Mouse (Mus musculus) forebrain, embryonic 12.5 days (tissue): ENCODE measurements around the gene Ltbp2. TPM values are rescaled to one million over a fixed set of nuclear protein-coding genes. Genes with fewer than 3 reads are reported as not detected.

Experiments
- ATAC-seq: fragments of 200-750 bp; cut with Nextera tagmentation; 2 replicates; pipeline ENCODE4 v1.8.0; 2017; ENCODE audit warnings: moderate TSS enrichment; ENCODE audit not compliant: low FRiP score
- H3K27ac ChIP-seq: fragments of 300-500 bp; sonication (generic); 2 replicates; pipeline ENCODE4 v1.5.1; 2016; ENCODE audit warnings: mild to moderate bottlenecking
- H3K27me3 ChIP-seq: fragments of 300-500 bp; sonication (generic); 2 replicates; pipeline ENCODE4 v1.6.1; 2016; ENCODE audit warnings: mild to moderate bottlenecking
- H3K36me3 ChIP-seq: fragments of 300-500 bp; sonication (generic); replicated peaks from 2 replicates; pipeline ENCODE4 v1.6.1; 2016; ENCODE audit warnings: mild to moderate bottlenecking
- H3K4me1 ChIP-seq: fragments of 300-500 bp; sonication (generic); 2 replicates; pipeline ENCODE4 v1.6.1; 2016
- H3K4me2 ChIP-seq: fragments of 300-500 bp; sonication (generic); 2 replicates; pipeline ENCODE4 v1.6.1; 2016; ENCODE audit warnings: mild to moderate bottlenecking, moderate library complexity
- H3K4me3 ChIP-seq: fragments of 300-500 bp; sonication (generic); replicated peaks from 2 replicates; pipeline ENCODE4 v1.5.1; 2016; ENCODE audit warnings: mild to moderate bottlenecking
- H3K9ac ChIP-seq: fragments of 300-500 bp; sonication (generic); 2 replicates; pipeline ENCODE4 v1.6.1; 2016; ENCODE audit warnings: mild to moderate bottlenecking
- H3K9me3 ChIP-seq: fragments of 300-500 bp; sonication (generic); 2 replicates; pipeline ENCODE4 v1.6.1; 2016
- WGBS: fragments of 180-500 bp; shearing (Covaris S2); methylation state at CpG from one replicate; pipeline ENCODE4 v1.1.7; 2016; 5-methylcytosine and 5-hydroxymethylcytosine counted together
- polyA plus RNA-seq: library from polyadenylated mRNA; unstranded; fragments of >200 nt; fragmentation: Nextera tagmentation; extraction: Ambion mirVana; gene quantifications from 2 replicates; pipeline ENCODE4 v1.2.1, GENCODE M21; 2016

Ltbp2 gene
- polyA plus RNA-seq, 1 experiment from 2014 or later, result 0.19 TPM

DNA sequence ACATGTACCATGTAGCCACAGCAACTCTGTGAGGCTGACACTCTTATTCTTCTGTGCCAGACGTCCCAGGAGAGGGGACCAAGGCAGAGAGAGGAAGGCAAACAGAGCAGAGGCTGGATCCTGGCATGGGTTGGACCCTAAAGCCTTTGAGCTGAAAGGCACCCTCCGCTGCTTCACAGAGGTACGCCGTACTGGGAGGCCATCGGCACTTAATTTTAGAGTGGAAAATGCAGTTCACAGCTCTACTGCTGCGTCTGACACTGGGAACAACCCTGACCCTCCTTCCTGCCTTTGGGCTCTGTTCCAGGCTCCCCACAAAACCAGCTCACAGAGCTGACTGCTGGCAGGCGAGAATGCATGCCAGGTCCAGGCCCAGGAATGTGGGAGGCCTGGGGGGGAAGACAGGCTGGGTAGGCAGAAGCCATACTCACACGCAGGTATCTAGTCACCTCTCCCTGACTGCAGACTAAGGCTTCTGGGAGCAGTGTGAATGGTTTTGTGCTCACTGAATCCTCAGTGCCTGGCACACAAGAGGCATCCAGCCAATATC lies 48.9 kb downstream of the Ltbp2 start:
- WGBS, result 66% methylated on average over 8 of the region's 8 CpGs
- Histone ChIP-seq H3K9me3 (no peaks in the 10 kb centered on the region), H3K4me1 (no peaks in the 10 kb centered on the region), H3K9ac (0 out of 2 replicates have a peak overlapping the region, but pooled peaks have one; percentile 4), H3K4me3 (no peak overlapping the region), H3K36me3 (no peaks in the 10 kb centered on the region), H3K4me2 (no peak overlapping the region), H3K27me3 (no peaks in the 10 kb centered on the region), H3K27ac (no peak overlapping the region)
- ATAC-seq, result no peak

DNA sequence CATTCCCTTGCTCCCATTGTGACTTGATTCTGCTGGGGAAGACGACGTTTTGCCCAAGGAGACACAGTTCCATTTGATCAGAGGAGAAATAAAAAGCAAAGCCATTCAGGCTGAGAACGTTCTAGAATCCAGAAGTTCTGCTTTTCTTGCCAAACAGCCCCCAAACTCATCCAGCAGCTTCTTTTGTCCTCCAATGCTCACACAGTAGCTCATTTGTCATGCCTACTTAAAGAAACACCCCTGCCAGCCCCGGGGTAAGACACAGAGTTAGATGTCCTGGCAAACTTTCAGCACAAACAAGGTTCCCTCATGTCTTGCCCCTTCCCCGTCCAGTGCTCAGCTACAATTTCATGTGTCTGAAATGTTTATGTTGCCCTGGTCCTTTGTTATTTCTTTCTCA lies 52.1 kb downstream of the Ltbp2 start:
- H3K9me3 ChIP-seq, result no peaks in the 10 kb centered on the region
- H3K4me2 ChIP-seq, result no peak overlapping the region
- H3K9ac ChIP-seq, result no peak overlapping the region
- 75% methylated on average over 5 of the region's 5 CpGs for WGBS
- H3K4me1 ChIP-seq, result no peaks in the 10 kb centered on the region
- H3K27ac ChIP-seq, result no peak overlapping the region
- H3K36me3 ChIP-seq, result no peaks in the 10 kb centered on the region
- no peaks in the 10 kb centered on the region for H3K27me3 ChIP-seq
- ATAC-seq, result no peak
- no peak overlapping the region for H3K4me3 ChIP-seq

DNA sequence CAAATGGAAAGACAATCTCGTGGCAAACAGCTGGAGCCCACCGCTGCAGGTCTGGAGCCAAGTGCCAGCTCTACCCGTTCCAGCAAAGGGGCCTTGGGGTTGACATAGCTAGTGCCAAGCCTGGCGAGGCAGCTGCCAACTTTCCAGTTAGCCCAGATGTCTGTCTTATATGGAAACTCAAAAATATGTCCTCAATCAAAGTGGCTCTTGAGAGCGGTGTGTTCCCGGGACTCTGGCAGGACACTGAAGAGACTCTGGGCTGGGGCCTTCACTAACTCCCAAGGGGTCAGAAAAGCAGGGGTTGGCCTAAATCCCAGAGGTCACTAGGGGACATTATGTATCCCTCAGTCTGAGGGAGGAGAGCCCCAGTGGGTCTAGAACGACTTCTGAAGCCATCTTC lies 52.7 kb downstream of the Ltbp2 start:
- Histone ChIP-seq H3K4me3 (no peak overlapping the region), H3K4me1 (no peaks in the 10 kb centered on the region), H3K9ac (no peak overlapping the region), H3K4me2 (no peak overlapping the region), H3K27ac (no peak overlapping the region), H3K9me3 (no peaks in the 10 kb centered on the region), H3K36me3 (no peaks in the 10 kb centered on the region), H3K27me3 (no peaks in the 10 kb centered on the region)
- 75% methylated on average over 7 of the region's 7 CpGs for WGBS
- ATAC-seq, result no peak

DNA sequence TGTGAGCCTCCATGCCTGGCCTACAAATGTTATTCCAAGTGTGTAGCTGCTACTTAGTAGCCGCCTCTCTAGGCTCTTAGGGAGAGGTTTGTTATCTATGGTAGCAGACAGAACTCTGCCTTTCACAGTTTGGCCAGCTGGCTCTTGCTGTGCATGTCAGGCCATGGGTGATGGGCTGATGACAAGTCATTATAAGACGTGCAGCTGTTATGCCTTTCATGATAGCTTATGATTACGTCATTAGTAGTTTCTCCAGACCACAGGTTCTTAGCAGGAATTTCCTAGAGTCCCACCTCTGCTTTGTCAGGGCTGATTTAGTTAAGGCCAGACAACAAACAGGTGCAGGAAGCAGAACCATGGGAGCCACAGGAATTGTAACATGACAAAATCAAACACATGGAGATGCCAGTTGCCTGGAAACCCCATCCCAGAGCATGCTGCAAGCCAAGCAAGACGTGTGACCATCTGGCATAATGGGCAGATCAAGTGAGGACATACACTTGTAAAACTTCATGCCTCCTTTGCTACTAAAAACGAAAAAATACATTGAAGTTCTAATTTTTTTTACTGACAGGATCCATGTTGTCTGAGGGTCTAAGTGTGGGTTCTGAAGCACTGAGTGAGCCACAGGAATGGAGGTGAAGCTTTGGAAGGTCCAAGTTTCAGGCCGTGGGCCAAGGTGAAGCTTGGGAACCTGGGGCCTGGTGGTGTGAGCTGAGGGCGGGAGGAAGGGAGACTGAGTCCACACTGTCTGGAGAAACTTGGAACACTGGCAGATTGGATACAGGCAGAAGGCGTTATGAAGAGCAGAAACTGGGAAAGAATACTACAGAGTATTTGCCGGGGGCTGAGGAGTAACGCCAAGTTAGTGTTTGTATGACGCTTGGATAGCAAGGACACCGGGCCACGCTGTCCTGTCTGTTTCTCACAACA lies 56.8 kb downstream of the Ltbp2 start:
- ATAC-seq, result no peak
- WGBS, result 88% methylated on average over 13 of the region's 13 CpGs
- Histone ChIP-seq H3K9ac (no peak overlapping the region), H3K36me3 (no peaks in the 10 kb centered on the region), H3K9me3 (no peaks in the 10 kb centered on the region), H3K4me2 (no peak overlapping the region), H3K4me3 (no peak overlapping the region), H3K27ac (no peak overlapping the region), H3K27me3 (no peaks in the 10 kb centered on the region), H3K4me1 (no peaks in the 10 kb centered on the region)

DNA sequence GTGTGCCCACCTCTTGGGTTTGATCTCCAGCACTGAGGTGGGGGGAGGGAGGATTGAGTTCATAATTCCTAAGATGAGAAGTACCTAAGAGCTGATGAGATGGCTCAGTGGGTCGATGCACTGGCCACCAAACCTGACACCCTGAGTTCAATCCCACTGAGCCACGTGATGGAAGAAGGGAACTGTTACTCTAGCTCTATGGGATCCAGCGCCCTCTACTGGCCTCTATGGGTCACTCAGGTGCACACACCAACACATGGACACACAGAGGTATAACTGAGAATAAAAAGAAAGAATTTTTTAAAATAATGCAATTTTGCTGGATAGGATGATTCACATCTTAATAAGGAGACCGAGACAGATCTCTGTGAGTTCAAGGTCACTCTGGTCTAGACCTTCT lies 57.8 kb downstream of the Ltbp2 start:
- whole genome bisulfite sequencing, result 58% methylated on average over 4 of the region's 4 CpGs
- Histone ChIP-seq H3K4me2 (no peak overlapping the region), H3K9me3 (no peaks in the 10 kb centered on the region), H3K27me3 (no peaks in the 10 kb centered on the region), H3K4me3 (no peak overlapping the region), H3K36me3 (no peaks in the 10 kb centered on the region), H3K27ac (no peak overlapping the region), H3K4me1 (no peaks in the 10 kb centered on the region), H3K9ac (no peak overlapping the region)
- ATAC-seq, result no peak

DNA sequence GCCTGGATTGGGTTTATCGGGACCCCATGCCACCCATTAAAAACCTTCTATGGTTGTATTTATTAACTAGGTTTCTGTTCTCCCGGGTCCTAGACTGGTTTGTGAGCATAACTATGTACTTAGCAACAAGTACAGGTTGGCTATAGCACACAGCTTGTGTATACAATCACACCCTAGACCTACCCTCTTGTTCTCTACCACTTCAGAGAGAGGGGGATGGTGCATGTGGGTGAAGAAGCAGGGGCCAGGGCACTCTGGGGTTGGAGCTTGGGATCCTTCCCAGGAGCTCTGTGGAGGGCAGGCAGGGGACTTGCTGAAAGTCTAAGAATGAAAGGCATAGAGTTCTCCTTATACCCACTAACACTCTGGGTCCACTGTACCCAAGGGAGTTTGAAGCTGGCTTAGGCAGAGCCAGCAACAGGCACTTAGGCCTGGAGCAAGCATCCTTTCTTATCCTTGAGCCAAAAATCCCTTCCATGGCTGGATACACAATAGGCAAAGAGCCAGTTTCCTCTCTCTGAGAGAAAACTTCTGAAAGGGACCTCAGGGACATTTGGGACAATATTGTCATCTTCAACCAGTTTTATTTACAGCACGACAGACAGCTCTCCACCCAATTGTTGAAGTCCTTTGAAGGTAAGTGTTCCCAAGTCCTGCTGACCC lies 61.5 kb downstream of the Ltbp2 start:
- ATAC-seq, result no peak
- WGBS, result 82% methylated on average over 3 of the region's 3 CpGs
- H3K4me2 ChIP-seq, result no peak overlapping the region
- H3K4me1 ChIP-seq, result no peaks in the 10 kb centered on the region
- no peaks in the 10 kb centered on the region for H3K9me3 ChIP-seq
- no peak overlapping the region for H3K27ac ChIP-seq
- H3K9ac ChIP-seq, result no peak overlapping the region
- H3K4me3 ChIP-seq, result no peak overlapping the region
- H3K36me3 ChIP-seq, result no peaks in the 10 kb centered on the region
- H3K27me3 ChIP-seq, result no peaks in the 10 kb centered on the region

DNA sequence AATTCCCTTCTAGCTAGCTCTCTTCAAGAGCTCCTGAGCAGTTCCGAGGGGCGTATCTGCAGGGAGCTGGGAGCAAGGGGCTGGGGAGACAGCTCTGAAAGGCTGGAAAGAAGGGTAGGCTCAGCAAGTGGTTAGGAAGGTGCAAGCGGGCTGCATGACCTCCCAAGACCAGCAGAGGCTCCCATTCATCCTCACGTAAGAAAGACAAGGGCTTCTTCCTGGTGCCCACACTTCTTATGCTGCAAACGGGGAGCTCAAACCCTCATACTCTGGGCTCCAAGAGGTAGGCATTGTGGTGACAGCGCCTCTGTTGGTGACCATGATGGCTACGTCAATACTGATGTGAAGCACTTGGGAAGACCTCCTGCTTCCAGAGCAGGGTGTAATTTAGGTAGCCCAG lies 62.6 kb downstream of the Ltbp2 start:
- no peaks in the 10 kb centered on the region for H3K27me3 ChIP-seq
- no peaks in the 10 kb centered on the region for H3K36me3 ChIP-seq
- ATAC-seq, result no peak
- H3K9ac ChIP-seq, result no peak overlapping the region
- no peaks in the 10 kb centered on the region for H3K4me1 ChIP-seq
- H3K4me2 ChIP-seq, result no peak overlapping the region
- no peak overlapping the region for H3K4me3 ChIP-seq
- no peaks in the 10 kb centered on the region for H3K9me3 ChIP-seq
- no peak overlapping the region for H3K27ac ChIP-seq
- 44% methylated on average over 7 of the region's 7 CpGs for WGBS

DNA sequence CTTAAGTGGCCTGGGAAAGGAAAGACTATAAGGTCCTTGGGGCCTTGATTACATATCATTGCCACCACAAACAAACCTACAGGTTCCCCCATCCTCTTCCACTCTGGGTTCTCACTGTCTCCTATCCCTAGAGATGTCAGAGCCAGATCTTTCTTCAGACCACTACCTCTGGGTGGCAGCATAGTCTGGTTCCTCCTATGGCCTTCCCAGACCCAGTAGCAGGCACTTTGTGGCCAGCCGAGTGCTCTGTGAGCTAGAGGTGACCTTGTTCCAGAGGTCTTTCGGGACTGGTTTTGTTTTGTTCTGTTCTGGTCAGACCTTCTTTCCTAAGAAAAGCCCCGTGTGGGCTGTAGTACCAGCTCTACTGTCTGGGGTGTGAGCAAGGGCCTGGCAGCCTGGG lies 64.3 kb downstream of the Ltbp2 start:
- Histone ChIP-seq H3K27me3 (no peaks in the 10 kb centered on the region), H3K4me3 (no peak overlapping the region), H3K4me2 (no peak overlapping the region), H3K36me3 (no peaks in the 10 kb centered on the region), H3K9ac (no peak overlapping the region), H3K27ac (no peak overlapping the region), H3K9me3 (no peaks in the 10 kb centered on the region), H3K4me1 (no peaks in the 10 kb centered on the region)
- no peak for ATAC-seq
- WGBS, result 72% methylated on average over 3 of the region's 3 CpGs

DNA sequence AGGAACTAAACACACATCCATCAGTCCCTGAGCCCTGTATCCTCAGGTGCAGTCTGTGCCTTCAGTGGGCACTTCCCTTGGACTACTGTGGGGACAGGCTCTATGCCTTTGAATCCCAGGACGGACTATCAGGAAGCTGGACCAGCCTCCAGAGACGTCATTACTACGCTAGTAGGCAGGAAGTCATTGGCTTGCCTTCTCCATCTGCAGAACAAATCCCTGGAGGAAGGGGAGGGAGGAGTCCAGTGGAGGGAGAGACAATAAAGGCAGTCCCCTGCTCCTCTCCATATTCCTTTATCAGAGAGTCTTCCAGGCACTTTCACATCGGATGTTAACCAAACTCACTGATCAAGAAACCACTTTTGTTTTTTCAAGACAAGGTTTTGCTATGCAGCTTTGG lies 64.8 kb downstream of the Ltbp2 start:
- H3K4me2 ChIP-seq, result no peak overlapping the region
- no peaks in the 10 kb centered on the region for H3K9me3 ChIP-seq
- H3K4me3 ChIP-seq, result no peak overlapping the region
- no peaks in the 10 kb centered on the region for H3K27me3 ChIP-seq
- H3K4me1 ChIP-seq, result no peaks in the 10 kb centered on the region
- H3K36me3 ChIP-seq, result no peaks in the 10 kb centered on the region
- WGBS, result 72% methylated on average over 4 of the region's 4 CpGs
- no peak overlapping the region for H3K9ac ChIP-seq
- H3K27ac ChIP-seq, result no peak overlapping the region
- ATAC-seq, result no peak

DNA sequence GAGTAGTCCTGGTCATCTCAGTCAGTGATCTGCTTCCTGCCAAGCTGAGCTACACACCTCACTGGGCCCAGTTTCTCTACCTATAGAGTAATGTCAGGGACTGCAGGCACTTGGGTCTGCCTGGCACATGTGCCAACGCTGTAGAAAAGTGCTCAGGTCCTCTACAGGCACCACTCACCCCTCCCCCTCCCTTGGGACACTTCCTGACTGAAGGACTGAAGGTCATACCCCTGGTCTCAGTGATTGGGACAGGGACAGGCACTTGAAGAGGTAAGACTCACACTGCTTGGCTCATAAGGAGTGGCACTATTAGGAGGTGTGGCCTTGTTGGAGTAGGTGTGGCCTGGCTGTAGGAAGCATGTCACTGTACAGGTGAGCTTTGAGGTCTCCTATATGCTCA lies 65.5 kb downstream of the Ltbp2 start:
- no peaks in the 10 kb centered on the region for H3K4me1 ChIP-seq
- no peak overlapping the region for H3K27ac ChIP-seq
- no peak for ATAC-seq
- H3K4me2 ChIP-seq, result no peak overlapping the region
- H3K9me3 ChIP-seq, result no peaks in the 10 kb centered on the region
- no peaks in the 10 kb centered on the region for H3K27me3 ChIP-seq
- no peaks in the 10 kb centered on the region for H3K36me3 ChIP-seq
- 83% methylated on average over 1 of the region's 1 CpGs for WGBS
- no peak overlapping the region for H3K4me3 ChIP-seq
- H3K9ac ChIP-seq, result no peak overlapping the region

DNA sequence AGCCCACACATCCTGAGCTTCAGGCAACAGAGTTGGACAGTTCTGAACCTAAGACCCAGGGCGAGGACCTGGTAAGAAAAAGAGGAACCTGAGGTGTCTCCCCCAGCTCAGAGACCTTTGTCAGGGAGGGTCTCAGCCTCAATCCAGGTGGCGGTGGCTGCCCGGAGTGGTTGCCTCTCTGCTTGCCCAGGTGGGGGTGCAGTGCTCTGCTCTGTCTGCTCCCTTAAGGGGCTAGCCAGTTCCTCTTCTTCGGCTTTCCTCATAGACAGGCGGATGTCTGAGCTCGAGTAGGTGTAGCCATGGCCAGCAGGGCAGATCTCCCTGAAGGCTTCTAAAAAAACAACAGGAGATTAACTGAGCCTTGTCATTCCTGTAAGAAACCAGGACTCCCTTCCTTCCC lies 67.3 kb downstream of the Ltbp2 start:
- no peak overlapping the region for H3K4me2 ChIP-seq
- no peaks in the 10 kb centered on the region for H3K9me3 ChIP-seq
- no peaks in the 10 kb centered on the region for H3K36me3 ChIP-seq
- no peak overlapping the region for H3K4me3 ChIP-seq
- no peaks in the 10 kb centered on the region for H3K4me1 ChIP-seq
- no peak overlapping the region for H3K9ac ChIP-seq
- WGBS, result 86% methylated on average over 6 of the region's 6 CpGs
- no peaks in the 10 kb centered on the region for H3K27me3 ChIP-seq
- no peak for ATAC-seq
- H3K27ac ChIP-seq, result no peak overlapping the region

DNA sequence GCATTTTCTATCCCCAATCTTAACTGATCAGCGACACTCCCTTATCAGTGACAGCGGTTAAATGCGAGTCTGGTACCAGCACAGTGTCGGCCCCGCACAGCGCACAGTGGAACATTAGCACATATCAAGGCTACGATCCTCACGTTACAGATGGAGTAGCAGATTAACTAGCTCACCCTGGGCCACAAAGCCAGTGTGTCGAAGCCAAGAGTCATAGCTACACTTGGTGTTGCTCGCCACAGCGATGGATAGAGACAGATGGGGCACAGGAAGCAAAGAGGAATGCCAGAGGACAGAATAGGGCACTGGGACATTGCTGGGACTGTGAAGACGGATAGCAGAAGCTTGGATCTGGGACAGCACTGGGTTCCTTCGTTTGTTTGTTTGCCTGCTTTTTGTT lies 69.0 kb downstream of the Ltbp2 start:
- no peak for ATAC-seq
- no peak overlapping the region for H3K4me2 ChIP-seq
- no peaks in the 10 kb centered on the region for H3K9me3 ChIP-seq
- no peak overlapping the region for H3K27ac ChIP-seq
- H3K4me3 ChIP-seq, result no peak overlapping the region
- no peaks in the 10 kb centered on the region for H3K36me3 ChIP-seq
- 87% methylated on average over 13 of the region's 13 CpGs for WGBS
- H3K9ac ChIP-seq, result no peak overlapping the region
- no peaks in the 10 kb centered on the region for H3K4me1 ChIP-seq
- H3K27me3 ChIP-seq, result no peaks in the 10 kb centered on the region
